Mouse (Mus musculus): ENCODE data around the gene Tor1aip2. TPM values are rescaled to one million over a fixed set of nuclear protein-coding genes. Genes with fewer than 3 reads are reported as not detected.
A peak's percentile ranks its signal among the peaks of the same experiment; 100 is the strongest.
"Not testable (repeated sequence)": the region's sequence is repeated elsewhere in the genome, so short reads cannot be mapped to it uniquely, and the experiment has no call there.

Tor1aip2 gene
- total RNA-seq, 1 experiment = 94.3 TPM

GRCm38 (mm10) chr1:156035930-156036737 lies 931 bp downstream of the Tor1aip2 start, which contains the start of gene Tor1aip1:
Tor1aip1 (minus strand) TSS chr1:156036480.
- no peaks in the 10 kb centered on the region for H3K36me3 ChIP-seq (ENCODE audit: control insufficient read depth, insufficient read depth, low read length, poor library complexity, severe bottlenecking)
- in situ Hi-C loops (cut with MboI; ENCODE audit: low sequenced_read_pairs in 2 of 2, unreplicated experiment in 2 of 2) = no loop called here
- TF ChIP-seq ZC3H11A (IDR thresholded peaks at IDR 0.05; ENCODE audit: borderline replicate concordance, low read depth, low read length) (no peak), ZNF384 (IDR thresholded peaks at IDR 0.05; ENCODE audit: low read depth, low read length) (no peak), HCFC1 (IDR thresholded peaks at IDR 0.05; ENCODE audit: borderline replicate concordance, insufficient read depth, low read length) (peak; percentile 90), MAFK (IDR thresholded peaks at IDR 0.05; ENCODE audit: insufficient read depth, low read depth, low read length) (no peak), CHD2 (IDR thresholded peaks at IDR 0.05; ENCODE audit: low read depth, low read length) (no peak)
- H3K9ac ChIP-seq (ENCODE audit: insufficient read depth, low read depth, low read length, poor library complexity, severe bottlenecking) = peak within 1 kb of the TSS; percentile 95
- peak; percentile 91 for DNase-seq (ENCODE audit: low read depth, low spot score)
- peak within 1 kb of the TSS; percentile 93 for H3K27ac ChIP-seq (ENCODE audit: insufficient read depth, low read depth, low read length, poor library complexity, severe bottlenecking)
- no peaks in the 10 kb centered on the region for H3K9me3 ChIP-seq (ENCODE audit: control insufficient read depth, insufficient read depth, low read depth, low read length)
- H3K4me1 ChIP-seq (ENCODE audit: control insufficient read depth in 2 of 2, insufficient read depth in 2 of 2, low read length in 2 of 2, poor library complexity in 1 of 2) = no peaks in the 10 kb centered on the region
- peak within 1 kb of the TSS; percentile 83 to 90 for H3K4me3 ChIP-seq (ENCODE audit: insufficient read depth in 1 of 2, low read depth in 1 of 2, low read length in 2 of 2, poor library complexity in 1 of 2, severe bottlenecking in 1 of 2)

- H3K4me3 ChIP-seq (ENCODE audit: insufficient read depth in 1 of 2, low read depth in 1 of 2, low read length in 2 of 2, poor library complexity in 1 of 2, severe bottlenecking in 1 of 2) = peak overlapping the region in 1 of 2 experiments; percentile 83; a peak in 2 of 4 replicates
- DNase-seq (ENCODE audit: low read depth, low spot score) = no peak
- H3K9me3 ChIP-seq (ENCODE audit: control insufficient read depth, insufficient read depth, low read depth, low read length) = no peaks in the 10 kb centered on the region
- no peak overlapping the region for H3K27ac ChIP-seq (ENCODE audit: insufficient read depth, low read depth, low read length, poor library complexity, severe bottlenecking)
- no peak overlapping the region for H3K9ac ChIP-seq (ENCODE audit: insufficient read depth, low read depth, low read length, poor library complexity, severe bottlenecking)
- in situ Hi-C loops (cut with MboI; ENCODE audit: low sequenced_read_pairs in 2 of 2, unreplicated experiment in 2 of 2) = no loop called here
- H3K36me3 ChIP-seq (ENCODE audit: control insufficient read depth, insufficient read depth, low read length, poor library complexity, severe bottlenecking) = no peaks in the 10 kb centered on the region
- no peaks in the 10 kb centered on the region for H3K4me1 ChIP-seq (ENCODE audit: control insufficient read depth in 2 of 2, insufficient read depth in 2 of 2, low read length in 2 of 2, poor library complexity in 1 of 2)
- TF ChIP-seq ZNF384 (IDR thresholded peaks at IDR 0.05; ENCODE audit: low read depth, low read length) (no peak), CHD2 (IDR thresholded peaks at IDR 0.05; ENCODE audit: low read depth, low read length) (no peak), HCFC1 (IDR thresholded peaks at IDR 0.05; ENCODE audit: borderline replicate concordance, insufficient read depth, low read length) (no peak), MAFK (IDR thresholded peaks at IDR 0.05; ENCODE audit: insufficient read depth, low read depth, low read length) (no peak), ZC3H11A (IDR thresholded peaks at IDR 0.05; ENCODE audit: borderline replicate concordance, low read depth, low read length) (no peak)
These were observed 2.0 kb downstream of the Tor1aip2 start for GRCm38 (mm10) chr1:156037144-156037583.

GRCm38 (mm10) chr1:156039989-156040388 lies 4.8 kb downstream of the Tor1aip2 start:
- H3K4me3 ChIP-seq (ENCODE audit: insufficient read depth in 1 of 2, low read depth in 1 of 2, low read length in 2 of 2, poor library complexity in 1 of 2, severe bottlenecking in 1 of 2); H3K4me1 ChIP-seq (ENCODE audit: control insufficient read depth in 2 of 2, insufficient read depth in 2 of 2, low read length in 2 of 2, poor library complexity in 1 of 2): not testable (repeated sequence)

GRCm38 (mm10) chr1:156040731-156041401 lies 5.7 kb downstream of the Tor1aip2 start:
- Histone ChIP-seq H3K27ac (ENCODE audit: insufficient read depth, low read depth, low read length, poor library complexity, severe bottlenecking) (no peak overlapping the region; the same call in 1 of the 2 replicates), H3K4me3 (ENCODE audit: insufficient read depth in 1 of 2, low read depth in 1 of 2, low read length in 2 of 2, poor library complexity in 1 of 2, severe bottlenecking in 1 of 2) (peak overlapping the region; percentile 65 to 76), H3K9me3 (ENCODE audit: control insufficient read depth, insufficient read depth, low read depth, low read length) (no peaks in the 10 kb centered on the region), H3K36me3 (ENCODE audit: control insufficient read depth, insufficient read depth, low read length, poor library complexity, severe bottlenecking) (peaks cover 11% of the 10 kb centered on the region), H3K4me1 (ENCODE audit: control insufficient read depth in 2 of 2, insufficient read depth in 2 of 2, low read length in 2 of 2, poor library complexity in 1 of 2) (no peaks in the 10 kb centered on the region), H3K9ac (ENCODE audit: insufficient read depth, low read depth, low read length, poor library complexity, severe bottlenecking) (peak overlapping the region; percentile 38; the same call in 1 of the 2 replicates)
- peak; percentile 94 for DNase-seq (ENCODE audit: low read depth, low spot score)
- in situ Hi-C loops (cut with MboI; ENCODE audit: low sequenced_read_pairs in 2 of 2, unreplicated experiment in 2 of 2) = no loop called here
- TF ChIP-seq HCFC1 (IDR thresholded peaks at IDR 0.05; ENCODE audit: borderline replicate concordance, insufficient read depth, low read length) (peak; percentile 89), ZC3H11A (IDR thresholded peaks at IDR 0.05; ENCODE audit: borderline replicate concordance, low read depth, low read length) (no peak), ZNF384 (IDR thresholded peaks at IDR 0.05; ENCODE audit: low read depth, low read length) (no peak), CHD2 (IDR thresholded peaks at IDR 0.05; ENCODE audit: low read depth, low read length) (peak; percentile 42; the same call in 1 of the 2 replicates), MAFK (IDR thresholded peaks at IDR 0.05; ENCODE audit: insufficient read depth, low read depth, low read length) (no peak)

More at GRCm38 (mm10) chr1:156039989-156040388, 4.8 kb downstream of the Tor1aip2 start:
- H3K9ac ChIP-seq (ENCODE audit: insufficient read depth, low read depth, low read length, poor library complexity, severe bottlenecking); in situ Hi-C loops (cut with MboI; ENCODE audit: low sequenced_read_pairs in 2 of 2, unreplicated experiment in 2 of 2); H3K36me3 ChIP-seq (ENCODE audit: control insufficient read depth, insufficient read depth, low read length, poor library complexity, severe bottlenecking); H3K27ac ChIP-seq (ENCODE audit: insufficient read depth, low read depth, low read length, poor library complexity, severe bottlenecking); H3K9me3 ChIP-seq (ENCODE audit: control insufficient read depth, insufficient read depth, low read depth, low read length): not testable (repeated sequence)
- DNase-seq (ENCODE audit: low read depth, low spot score) = peak; percentile 62

Data from ES-E14 (cell line).